Mouse (Mus musculus) bone marrow macrophage, adult 2 months (primary cell): Measurements from ENCODE around the gene Intu. TPM values are rescaled to one million over a fixed set of nuclear protein-coding genes. Genes with fewer than 3 reads are reported as not detected.

Source experiments
- H3K27ac ChIP-seq: 2 replicates; pipeline ENCODE4 v1.5.1; 2012; ENCODE audit warnings: low read depth, low read length; ENCODE audit not compliant: insufficient read depth
- H3K4me1 ChIP-seq: 2 replicates; pipeline ENCODE4 v1.6.1; 2012; ENCODE audit warnings: low read length; ENCODE audit not compliant: control insufficient read depth, insufficient read depth
- H3K4me3 ChIP-seq: 2 replicates; pipeline ENCODE4 v1.5.1; 2012; ENCODE audit warnings: mild to moderate bottlenecking, low read length, moderate library complexity; ENCODE audit not compliant: insufficient read depth
- CTCF ChIP-seq: IDR thresholded peaks from 2 replicates; pipeline ENCODE4 v1.5.1; 2012; ENCODE audit warnings: low read depth, mild to moderate bottlenecking, low read length, moderate library complexity
- POLR2A ChIP-seq: IDR thresholded peaks from 2 replicates; pipeline ENCODE4 v1.6.1; 2012; ENCODE audit warnings: mild to moderate bottlenecking, low read depth, low read length, borderline replicate concordance
- polyA plus RNA-seq: library from polyadenylated mRNA; stranded (reverse); fragments of >200 nt; gene quantifications from 2 replicates; pipeline ENCODE4 v1.2.4, GENCODE M21; 2012; ENCODE audit not compliant: missing spikeins, insufficient read depth, insufficient read length

The Intu gene
- polyA plus RNA-seq, 1 experiment, result 2.7 TPM

DNA sequence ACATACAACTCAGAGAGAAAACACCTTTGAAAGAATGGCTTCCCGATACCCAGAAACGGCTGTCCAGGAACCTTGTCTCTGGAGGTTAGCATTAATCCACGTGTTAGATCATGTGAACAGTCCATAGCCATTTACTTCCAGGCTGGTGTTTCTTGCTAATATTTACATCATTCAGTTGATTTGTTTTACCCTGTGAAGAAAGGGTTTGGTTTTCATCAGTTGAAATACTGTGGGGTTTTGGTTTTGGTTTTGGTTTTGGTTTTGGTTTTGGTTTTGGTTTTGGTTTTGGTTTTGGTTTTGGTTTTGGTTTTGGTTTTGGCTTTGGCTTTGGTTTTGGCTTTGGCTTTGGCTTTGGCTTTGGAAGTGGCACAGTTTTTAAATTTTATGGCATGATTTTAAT lies 5.0 kb upstream of the Intu start:
- TF ChIP-seq CTCF, result no peak
- no peak for TF ChIP-seq POLR2A
- no peak overlapping the region for H3K4me3 ChIP-seq
- peaks cover 17% of the 10 kb centered on the region for H3K4me1 ChIP-seq
- no peak overlapping the region for H3K27ac ChIP-seq

DNA sequence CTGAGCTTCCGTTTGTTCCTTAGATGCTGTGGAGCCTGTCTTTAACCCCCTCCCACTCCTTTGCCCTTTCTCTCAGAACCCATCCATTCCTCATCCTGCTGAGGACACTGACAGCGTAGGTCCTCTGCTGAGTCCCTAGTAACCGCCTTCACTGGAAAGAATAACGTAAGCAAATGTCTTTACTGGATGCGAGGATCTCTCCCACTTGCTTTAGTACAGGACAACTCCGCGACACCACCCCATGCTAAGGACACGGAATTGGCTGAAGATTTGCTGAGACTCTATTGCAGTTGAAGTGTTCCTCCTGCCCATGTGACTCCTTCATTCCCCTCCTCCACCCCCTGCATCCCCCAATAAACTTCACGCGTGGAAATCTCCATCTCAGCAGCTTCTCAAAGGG lies 3.9 kb upstream of the Intu start:
- no peak overlapping the region for H3K27ac ChIP-seq
- TF ChIP-seq POLR2A (no peak), CTCF (no peak)
- H3K4me1 ChIP-seq, result peaks cover 18% of the 10 kb centered on the region
- no peak overlapping the region for H3K4me3 ChIP-seq

DNA sequence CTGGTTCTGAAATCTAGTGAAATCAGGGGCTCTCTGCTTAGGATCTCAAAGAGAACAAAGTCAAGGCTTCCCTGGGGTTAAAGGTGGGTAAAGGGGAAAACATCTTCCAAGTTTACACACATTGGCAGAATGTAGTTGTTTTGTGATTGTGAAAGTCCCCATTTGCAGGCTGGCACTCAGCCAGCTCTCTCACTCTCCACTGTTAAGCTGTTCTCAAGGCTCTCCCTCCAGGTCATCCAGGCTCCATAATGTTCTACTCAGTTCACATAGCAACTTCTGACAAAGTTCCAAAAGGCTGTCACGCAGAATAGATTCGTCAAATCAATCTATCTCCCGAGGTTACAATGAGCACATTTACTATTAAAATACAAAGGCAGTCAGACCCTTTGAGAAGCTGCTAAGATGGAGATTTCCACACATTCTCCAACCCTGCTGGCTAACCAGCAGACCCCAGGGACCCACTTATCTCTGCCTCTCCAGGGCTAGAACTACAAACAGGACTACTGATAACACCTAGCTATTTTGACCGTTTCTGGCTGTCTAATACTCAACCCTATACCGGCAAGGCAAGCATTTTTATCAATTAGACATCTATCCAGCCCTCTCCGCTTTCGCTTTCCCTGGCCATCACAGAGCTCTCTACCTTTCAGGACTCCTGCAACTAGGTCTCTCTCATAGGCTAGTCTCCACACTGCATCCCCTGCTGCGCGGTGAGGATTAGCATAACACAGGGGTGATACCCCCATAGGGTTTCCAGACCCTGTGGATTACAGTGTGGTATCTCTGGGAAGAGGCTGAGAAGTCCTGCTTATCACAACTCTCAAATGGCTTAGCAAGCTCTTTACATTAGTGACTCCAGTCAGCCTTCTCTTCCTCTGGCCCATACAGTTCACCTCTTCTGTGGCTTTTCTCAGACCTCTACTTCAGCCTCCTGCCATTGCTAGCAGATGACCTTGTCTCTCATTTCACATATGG lies 2.8 kb upstream of the Intu start:
- Histone ChIP-seq H3K4me3 (no peak overlapping the region), H3K27ac (no peak overlapping the region), H3K4me1 (peaks cover 17% of the 10 kb centered on the region)
- TF ChIP-seq POLR2A (no peak), CTCF (no peak)

DNA sequence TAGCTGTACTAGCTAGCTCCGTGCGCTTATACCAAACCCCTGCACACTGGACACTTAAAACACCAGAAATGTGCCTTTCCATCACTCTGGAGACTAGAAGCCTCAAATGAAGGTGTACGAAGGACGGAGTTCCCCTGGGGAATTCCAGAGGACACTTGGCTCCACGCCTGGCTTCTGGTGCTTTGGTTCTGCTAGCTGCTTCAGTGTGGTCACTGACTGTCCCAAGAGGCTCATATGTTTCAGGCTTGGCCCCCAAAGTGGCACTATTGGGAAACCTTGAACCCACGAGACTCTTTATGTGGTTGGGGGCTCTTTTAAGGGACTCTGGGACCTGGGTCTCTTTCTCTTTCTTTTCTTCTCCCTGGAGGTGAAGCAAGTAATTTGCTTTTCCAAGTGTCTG lies 2.1 kb upstream of the Intu start:
- TF ChIP-seq CTCF (no peak), POLR2A (no peak)
- H3K27ac ChIP-seq, result no peak overlapping the region
- no peak overlapping the region for H3K4me3 ChIP-seq
- peaks cover 16% of the 10 kb centered on the region for H3K4me1 ChIP-seq

GRCm38 (mm10) chr3:40530845-40531244 lies 241 bp upstream of the Intu start:
- TF ChIP-seq CTCF (no peak), POLR2A (no peak)
- Histone ChIP-seq H3K4me1 (peaks cover 16% of the 10 kb centered on the region), H3K4me3 (peak overlapping the region; percentile 67), H3K27ac (no peak overlapping the region)

DNA sequence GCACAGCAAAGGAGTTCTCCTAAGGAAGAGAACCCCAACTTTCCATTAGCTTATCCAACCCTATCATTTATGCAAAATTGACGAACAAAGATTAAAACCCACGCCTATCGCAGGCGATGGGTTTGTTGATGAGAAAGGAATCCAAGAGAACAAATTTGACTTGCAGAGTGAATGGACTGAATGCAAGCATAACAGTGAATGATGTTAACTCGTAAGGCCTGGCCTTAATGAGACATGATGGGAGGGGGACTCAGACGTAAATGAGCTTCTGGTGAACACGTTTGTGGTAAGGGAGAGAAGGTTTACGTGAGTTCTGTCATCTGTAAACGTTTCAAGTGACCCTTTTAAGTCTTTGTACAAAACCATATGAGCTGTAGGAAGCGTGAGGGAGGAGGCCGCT lies 1.2 kb downstream of the Intu start:
- Histone ChIP-seq H3K4me3 (no peak overlapping the region), H3K27ac (no peak overlapping the region), H3K4me1 (peaks cover 16% of the 10 kb centered on the region)
- TF ChIP-seq CTCF, result no peak
- no peak for TF ChIP-seq POLR2A

DNA sequence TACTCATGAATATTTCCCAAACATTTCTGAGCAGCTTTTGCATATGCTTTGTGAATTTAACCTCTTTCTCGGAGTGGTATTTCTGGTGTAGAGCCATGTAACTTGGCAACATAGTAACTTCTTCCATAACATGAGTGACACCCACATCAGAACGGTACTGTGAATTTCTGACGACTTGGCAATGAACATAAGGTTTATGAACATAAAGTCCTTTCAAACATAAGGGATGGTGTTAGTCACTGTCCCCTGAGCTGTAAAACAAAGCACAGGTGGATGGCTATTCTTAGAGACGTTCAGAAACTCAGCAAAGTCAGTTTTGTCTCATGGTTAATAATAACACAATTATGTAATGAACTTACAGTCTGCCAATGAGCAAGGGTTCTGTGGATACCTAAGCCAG lies 3.1 kb downstream of the Intu start:
- H3K4me1 ChIP-seq, result peaks cover 7% of the 10 kb centered on the region
- no peak overlapping the region for H3K27ac ChIP-seq
- H3K4me3 ChIP-seq, result no peak overlapping the region
- TF ChIP-seq POLR2A, result no peak
- TF ChIP-seq CTCF, result no peak

- TF ChIP-seq CTCF (no peak), POLR2A (no peak)
- peak overlapping the region; percentile 87 for H3K4me3 ChIP-seq
- no peaks in the 10 kb centered on the region for H3K4me1 ChIP-seq
- H3K27ac ChIP-seq, result no peak overlapping the region
Observed at GRCm38 (mm10) chr3:40540567-40541554, 9.8 kb downstream of the Intu start.

DNA sequence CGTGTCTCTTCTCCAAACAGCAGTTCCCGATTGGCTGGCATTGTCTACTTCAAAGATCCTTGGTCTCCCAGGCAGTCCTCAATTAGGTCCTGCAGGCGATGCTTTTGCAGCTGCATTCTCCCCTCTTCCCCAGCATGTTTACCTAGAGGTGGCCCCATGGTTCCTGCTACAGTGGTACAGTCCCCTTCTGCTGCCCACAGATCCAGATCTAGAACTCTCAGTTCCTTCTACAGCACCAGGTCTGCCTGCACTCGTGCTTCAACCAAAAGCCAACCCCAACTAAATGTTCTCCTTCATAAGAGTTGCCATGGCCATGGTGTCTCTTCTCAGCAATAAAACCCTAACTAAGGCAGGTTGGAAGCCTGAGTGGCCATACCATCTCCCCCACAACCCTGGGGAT lies 15.5 kb downstream of the Intu start:
- Histone ChIP-seq H3K4me3 (no peak overlapping the region), H3K4me1 (no peaks in the 10 kb centered on the region), H3K27ac (no peak overlapping the region)
- no peak for TF ChIP-seq CTCF
- TF ChIP-seq POLR2A, result no peak
